Mouse (Mus musculus) layer of hippocampus, adult 18-20 months (tissue): Measurements from ENCODE around the gene Cdc42bpa. TPM values are rescaled to one million over a fixed set of nuclear protein-coding genes. Genes with fewer than 3 reads are reported as not detected.

Experiments
- DNase-seq, 2 experiments: peaks; one replicate each; pipeline ENCODE4 v3.0.0; 2022; ENCODE audit warnings: low spot score in 2 of 2
- long read RNA-seq: library from polyadenylated mRNA; stranded (forward); transcript quantifications from one replicate; pipeline ENCODE4 v2.0.0, GENCODE M21; 2021
- total RNA-seq, 2 experiments: library from RNA; stranded (reverse); gene quantifications; 2 replicates each; pipeline ENCODE4 v1.2.3; 2021

The Cdc42bpa gene
- total RNA-seq = 100 to 1,000 TPM; 226 to 244 TPM
- long read RNA-seq, full-length matches to known transcripts = 11 of 68 reads
- long read RNA-seq, partial matches to known transcripts = 33 of 68 reads
- long read RNA-seq, other reads (novel, unspliced or antisense) = 24 of 68 reads

GRCm38 (mm10) chr1:179959721-179960542, at the start of gene Cdc42bpa:
Cdc42bpa (plus strand) TSS chr1:179960472.
- peak; percentile 64 for DNase-seq

GRCm38 (mm10) chr1:179913471-179913870, 46.8 kb upstream of the Cdc42bpa start:
- no peak for DNase-seq

- no peak for DNase-seq
These were observed 43.2 kb upstream of the Cdc42bpa start for GRCm38 (mm10) chr1:179917036-179917435.

- DNase-seq = no peak
These were observed 42.8 kb upstream of the Cdc42bpa start for GRCm38 (mm10) chr1:179917481-179917880.

- no peak for DNase-seq
These were observed 40.4 kb upstream of the Cdc42bpa start for GRCm38 (mm10) chr1:179919656-179920436.

- DNase-seq = no peak
These were observed 36.4 kb upstream of the Cdc42bpa start for GRCm38 (mm10) chr1:179923661-179924405.

- DNase-seq = no peak
These were observed 34.0 kb upstream of the Cdc42bpa start for GRCm38 (mm10) chr1:179926240-179926639.

- DNase-seq = no peak
These were observed 33.2 kb upstream of the Cdc42bpa start for GRCm38 (mm10) chr1:179927102-179927501.

- no peak for DNase-seq
These were observed 31.4 kb upstream of the Cdc42bpa start for GRCm38 (mm10) chr1:179928822-179929221.

GRCm38 (mm10) chr1:179931247-179931646, 29.0 kb upstream of the Cdc42bpa start:
- DNase-seq = peak in 1 of 2 experiments; percentile 44

GRCm38 (mm10) chr1:179934064-179934463, 26.2 kb upstream of the Cdc42bpa start:
- DNase-seq = no peak

- DNase-seq = peak; percentile 77 to 86
These were observed 20.0 kb upstream of the Cdc42bpa start for GRCm38 (mm10) chr1:179940071-179940786.

GRCm38 (mm10) chr1:179940787-179941352, 19.4 kb upstream of the Cdc42bpa start:
- DNase-seq = peak in 1 of 2 experiments; percentile 19

GRCm38 (mm10) chr1:179945017-179945416, 15.3 kb upstream of the Cdc42bpa start:
- no peak for DNase-seq

GRCm38 (mm10) chr1:179946616-179947015, 13.7 kb upstream of the Cdc42bpa start:
- no peak for DNase-seq

- DNase-seq = no peak
These were observed 12.6 kb upstream of the Cdc42bpa start for GRCm38 (mm10) chr1:179947653-179948052.

- no peak for DNase-seq
These were observed 8.7 kb upstream of the Cdc42bpa start for GRCm38 (mm10) chr1:179951597-179951996.

GRCm38 (mm10) chr1:179953251-179953650, 7.0 kb upstream of the Cdc42bpa start:
- no peak for DNase-seq

GRCm38 (mm10) chr1:179957431-179957830, 2.8 kb upstream of the Cdc42bpa start:
- no peak for DNase-seq
